Mouse (Mus musculus) frontal cortex, postnatal 10 days (tissue): ENCODE results near the gene Polr2l.

Source experiments
- DNase-seq, 2 experiments: peaks; one replicate each; pipeline ENCODE4 v3.0.0; 2022; ENCODE audit warnings: low spot score in 2 of 2, mixed read lengths in 1 of 2

Gene Polr2l

GRCm38 (mm10) chr7:141475011-141475804, at the start of gene Polr2l, which contains the start of gene Tspan4:
Gene Polr2l, minus strand, starts transcription at chr7:141475132.
Gene Tspan4, plus strand, starts transcription at chr7:141475240.
- peak in 1 of 2 experiments; percentile 81 for DNase-seq

GRCm38 (mm10) chr7:141524271-141524670, 49.3 kb upstream of the Polr2l start:
- no peak for DNase-seq

- DNase-seq, result no peak
Observed at GRCm38 (mm10) chr7:141523007-141523406, 48.1 kb upstream of the Polr2l start.

- no peak for DNase-seq
Observed at GRCm38 (mm10) chr7:141519795-141520194, 44.9 kb upstream of the Polr2l start.

- no peak for DNase-seq
Observed at GRCm38 (mm10) chr7:141518926-141519325, 44.0 kb upstream of the Polr2l start.

- no peak for DNase-seq
Observed at GRCm38 (mm10) chr7:141518296-141518695, 43.4 kb upstream of the Polr2l start.

- no peak for DNase-seq
Observed at GRCm38 (mm10) chr7:141517638-141518037, 42.7 kb upstream of the Polr2l start.

- no peak for DNase-seq
Observed at GRCm38 (mm10) chr7:141510681-141511191, 35.8 kb upstream of the Polr2l start.

- no peak for DNase-seq
Observed at GRCm38 (mm10) chr7:141510196-141510595, 35.3 kb upstream of the Polr2l start.

- no peak for DNase-seq
Observed at GRCm38 (mm10) chr7:141508160-141508559, 33.2 kb upstream of the Polr2l start.

- DNase-seq, result no peak
Observed at GRCm38 (mm10) chr7:141506278-141506677, 31.3 kb upstream of the Polr2l start.

GRCm38 (mm10) chr7:141502556-141502905, 27.6 kb upstream of the Polr2l start:
- no peak for DNase-seq

GRCm38 (mm10) chr7:141501820-141502555, 27.1 kb upstream of the Polr2l start:
- DNase-seq, result no peak

GRCm38 (mm10) chr7:141497600-141497999, 22.7 kb upstream of the Polr2l start:
- DNase-seq, result no peak

- DNase-seq, result no peak
Observed at GRCm38 (mm10) chr7:141495940-141496339, 21.0 kb upstream of the Polr2l start.

- no peak for DNase-seq
Observed at GRCm38 (mm10) chr7:141495379-141495778, 20.4 kb upstream of the Polr2l start.

- DNase-seq, result no peak
Observed at GRCm38 (mm10) chr7:141493729-141494128, 18.8 kb upstream of the Polr2l start.

GRCm38 (mm10) chr7:141492738-141493137, 17.8 kb upstream of the Polr2l start:
- no peak for DNase-seq

- DNase-seq, result no peak
Observed at GRCm38 (mm10) chr7:141491151-141491550, 16.2 kb upstream of the Polr2l start.

GRCm38 (mm10) chr7:141487141-141487540, 12.2 kb upstream of the Polr2l start:
- no peak for DNase-seq

GRCm38 (mm10) chr7:141486239-141486638, 11.3 kb upstream of the Polr2l start:
- no peak for DNase-seq

GRCm38 (mm10) chr7:141485606-141486005, 10.7 kb upstream of the Polr2l start:
- no peak for DNase-seq

GRCm38 (mm10) chr7:141485186-141485585, 10.3 kb upstream of the Polr2l start:
- DNase-seq, result no peak
